16 mouse cellular contexts compared by ENCODE assay signal in the genomic region with DNA sequence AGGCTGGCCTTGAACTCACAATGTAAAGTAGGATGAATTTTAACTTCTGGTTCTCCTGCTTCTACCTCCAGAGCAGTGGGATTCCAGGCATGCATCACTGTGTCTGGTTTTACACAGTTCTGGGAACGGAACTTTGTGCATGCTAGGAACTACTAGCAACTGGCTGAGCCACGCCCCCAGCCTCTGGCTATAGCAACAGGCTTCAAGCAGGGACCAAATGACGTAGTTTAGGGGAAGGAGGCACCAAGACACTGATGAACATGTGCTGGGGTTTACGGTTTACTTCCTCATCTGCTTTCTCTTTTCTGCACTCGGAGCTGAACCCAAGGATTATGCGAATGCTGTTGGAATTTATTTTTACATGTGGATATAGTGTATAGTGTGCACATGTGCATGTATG.
DNase-seq lines count a peak whose midpoint lies in the region; ATAC-seq and TF ChIP-seq lines count a peak whose summit lies in the region.
"Had no signal": no experiment of that assay in that cellular context is flagged by ENCODE, and none has a peak within 500 bp of the region (broad histone marks: within the 10 kb centered on the region; RNA-seq: fewer than 3 reads in every experiment).

No protein-coding gene starts in this region.

- no peak for TF ChIP-seq POLR2A in spleen, adult 2 months (IDR thresholded peaks at IDR 0.05; ENCODE audit: low read depth, low read length)

- peak overlapping the region; percentile 28; the same call in 1 of the 2 replicates for H3K4me3 ChIP-seq in spleen, adult 2 months (ENCODE audit: extremely low read depth, insufficient read depth, insufficient read length)
- H3K4me3 ChIP-seq in gastrocnemius, adult 2 months: no peak overlapping the region
- H3K4me3 ChIP-seq: erythroblast, embryonic 14.5 days; hindbrain, embryonic 15.5 days; lung, embryonic 15.5 days; stomach, embryonic 15.5 days had no signal

- DNase-seq in CD4-positive, CD25-positive, alpha-beta regulatory T cell, adult 2 months (ENCODE audit: low read depth, low spot score): peak; percentile 18
- DNase-seq in spleen, adult 2 months (ENCODE audit: low read depth in 1 of 2, low spot score in 2 of 2): peak; percentile 28 to 44
- no peak for DNase-seq in spleen, postnatal 14 days (ENCODE audit: low spot score in 2 of 2)
- DNase-seq in lung, postnatal 25 days (ENCODE audit: low spot score): peak; percentile 49
- no peak for DNase-seq in gastrocnemius, adult 2 months
- no peak for DNase-seq in left cerebral cortex, adult 11 months (ENCODE audit: low spot score)
- no peak for DNase-seq in Muller cell, postnatal 12 days (ENCODE audit: inconsistent ontology term)
- DNase-seq: adrenal gland, postnatal 14 days; cerebellum, postnatal 10 days; layer of hippocampus, postnatal 36 days had no signal

- intact Hi-C loops in gastrocnemius, adult 2 months (cut with DNase I): no loop called here

- TF ChIP-seq CTCF in spleen, adult 2 months (IDR thresholded peaks at IDR 0.05; ENCODE audit: extremely low read depth, insufficient read depth, insufficient read length, insufficient replicate concordance): no peak
- TF ChIP-seq CTCF in gastrocnemius, adult 2 months (IDR thresholded peaks at IDR 0.05): no peak

- no peak for ATAC-seq in CD4-positive, CD25-positive, alpha-beta regulatory T cell, adult 4 months

- H3K4me1 ChIP-seq in spleen, adult 2 months (ENCODE audit: control insufficient read depth, insufficient read depth, insufficient read length): peaks cover 2% of the 10 kb centered on the region; the same call in 1 of the 2 replicates
- H3K4me1 ChIP-seq: hindbrain, embryonic 15.5 days; lung, embryonic 15.5 days; stomach, embryonic 15.5 days had no signal

- H3K27ac ChIP-seq in spleen, adult 2 months (ENCODE audit: insufficient read depth, low read length): peak overlapping the region; percentile 41; the same call in 1 of the 2 replicates
- H3K27ac ChIP-seq in gastrocnemius, adult 2 months: no peak overlapping the region
- H3K27ac ChIP-seq: hindbrain, embryonic 15.5 days; kidney, postnatal 0 days; lung, embryonic 15.5 days; stomach, embryonic 15.5 days had no signal

- H3K27me3 ChIP-seq in spleen, adult 2 months (ENCODE audit: control insufficient read depth, insufficient read depth, low read length): no peaks in the 10 kb centered on the region
- H3K27me3 ChIP-seq: hindbrain, embryonic 15.5 days; lung, embryonic 15.5 days; stomach, embryonic 15.5 days had no signal

- 11% methylated on average over 6 of the region's 6 CpGs for WGBS in spleen, adult 2 months

- H3K36me3 ChIP-seq in spleen, adult 2 months (ENCODE audit: control insufficient read depth, insufficient read depth, low read length): no peaks in the 10 kb centered on the region
- H3K36me3 ChIP-seq: hindbrain, embryonic 15.5 days; lung, embryonic 15.5 days; stomach, embryonic 15.5 days had no signal

Comparison
In these comparisons a context has a peak if more than half of its experiments do, and no peak if none do; other contexts are left out.
1. DNase-seq: peak in CD4-positive, CD25-positive, alpha-beta regulatory T cell, adult 2 months (single experiment), spleen, adult 2 months (2 of 2) and lung, postnatal 25 days (single experiment); none in spleen, postnatal 14 days (0 of 2), gastrocnemius, adult 2 months (single experiment), left cerebral cortex, adult 11 months (single experiment) and Muller cell, postnatal 12 days (single experiment).